Mouse (Mus musculus): Measurements from ENCODE around the gene 1700001O22Rik. TPM values are rescaled to one million over a fixed set of nuclear protein-coding genes. Genes with fewer than 3 reads are reported as not detected.

Gene 1700001O22Rik
- total and polyA plus RNA-seq, 2 experiments: not detected

DNA sequence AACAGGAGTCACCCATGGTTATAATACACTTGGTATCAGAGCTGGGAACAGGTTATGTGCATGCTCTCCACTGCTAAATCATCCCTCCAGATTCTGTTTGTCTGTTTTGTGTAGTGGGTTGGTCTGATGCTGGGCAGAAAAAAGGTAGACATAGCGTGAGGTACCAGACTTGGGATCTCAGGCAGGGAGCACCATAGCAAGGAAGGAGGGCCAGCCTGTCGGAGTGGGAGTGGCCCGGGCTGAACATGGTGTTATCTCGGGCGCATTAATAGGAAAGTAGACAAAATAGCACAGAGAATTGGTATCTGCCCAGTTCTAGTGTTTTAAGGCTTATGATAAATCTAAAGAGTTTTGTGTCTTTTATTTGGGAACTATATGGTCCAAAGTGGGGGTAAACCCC is 34.9 kb downstream of the 1700001O22Rik start:
- 82% methylated on average over 5 of the region's 5 CpGs for WGBS
- Histone ChIP-seq H3K27ac (replicated peaks; ENCODE audit: insufficient read depth, low read depth, low read length) (no peak overlapping the region), H3K79me2 (ENCODE audit: control insufficient read depth, insufficient read depth, low read length) (no peaks in the 10 kb centered on the region), H3K27me3 (ENCODE audit: control insufficient read depth, insufficient read depth, low read length) (no peaks in the 10 kb centered on the region), H3K4me1 (ENCODE audit: control insufficient read depth, insufficient read depth, low read length) (peaks cover 5% of the 10 kb centered on the region), H3K4me3 (ENCODE audit: insufficient read depth, low read depth, low read length) (no peak overlapping the region), H3K9ac (ENCODE audit: low read depth, low read length) (no peak overlapping the region), H3K36me3 (ENCODE audit: control insufficient read depth, insufficient read depth, low read length) (no peaks in the 10 kb centered on the region)
- DNase-seq (ENCODE audit: extremely low read depth, low read depth, low spot score): no peak
- no peak for TF ChIP-seq CTCF (IDR thresholded peaks at IDR 0.05; ENCODE audit: low read depth, low read length)
- no peak for TF ChIP-seq POLR2A (IDR thresholded peaks at IDR 0.05; ENCODE audit: extremely low read depth, insufficient read depth, low read length)

DNA sequence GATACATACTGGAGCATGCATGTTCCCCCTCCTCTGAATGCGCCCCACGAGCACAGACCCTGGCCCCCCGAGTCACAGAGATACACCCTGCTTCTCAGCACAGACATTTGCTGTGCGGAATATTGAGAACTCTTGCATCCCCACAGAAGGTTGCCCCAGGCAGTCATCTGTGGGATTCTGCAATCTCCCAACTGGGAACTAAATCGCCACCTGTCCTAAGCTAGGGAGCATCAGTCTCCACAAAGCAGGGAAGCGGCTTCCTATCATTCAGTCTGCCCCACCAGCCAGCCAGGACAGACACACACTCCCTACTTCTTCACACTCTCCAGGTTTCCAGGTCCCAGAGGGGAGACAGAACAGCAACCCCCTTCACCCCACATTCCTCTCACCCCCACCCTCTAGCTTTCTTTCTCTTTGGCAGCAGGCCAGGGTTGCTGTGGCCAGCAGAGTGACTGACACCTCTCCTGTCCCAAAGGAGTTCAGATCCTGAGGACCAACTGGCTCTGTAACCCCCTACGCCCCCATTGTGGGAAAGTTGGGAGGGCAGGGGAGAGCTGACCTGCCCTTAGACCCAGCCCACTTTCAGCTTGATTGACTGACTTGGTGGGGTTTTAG is 35.7 kb downstream of the 1700001O22Rik start:
- no peak for DNase-seq (ENCODE audit: extremely low read depth, low read depth, low spot score)

GRCm38 (mm10) chr2:30766446-30766845 is 37.0 kb downstream of the 1700001O22Rik start:
- Histone ChIP-seq H3K27me3 (ENCODE audit: control insufficient read depth, insufficient read depth, low read length) (no peaks in the 10 kb centered on the region), H3K4me3 (ENCODE audit: insufficient read depth, low read depth, low read length) (no peak overlapping the region), H3K9ac (ENCODE audit: low read depth, low read length) (no peak overlapping the region), H3K27ac (replicated peaks; ENCODE audit: insufficient read depth, low read depth, low read length) (no peak overlapping the region), H3K36me3 (ENCODE audit: control insufficient read depth, insufficient read depth, low read length) (no peaks in the 10 kb centered on the region), H3K79me2 (ENCODE audit: control insufficient read depth, insufficient read depth, low read length) (no peaks in the 10 kb centered on the region), H3K4me1 (ENCODE audit: control insufficient read depth, insufficient read depth, low read length) (no peaks in the 10 kb centered on the region)
- 88% methylated on average over 5 of the region's 5 CpGs for WGBS
- TF ChIP-seq POLR2A (IDR thresholded peaks at IDR 0.05; ENCODE audit: extremely low read depth, insufficient read depth, low read length): no peak
- TF ChIP-seq CTCF (IDR thresholded peaks at IDR 0.05; ENCODE audit: low read depth, low read length): no peak
- DNase-seq (ENCODE audit: extremely low read depth, low read depth, low spot score): no peak

More for the DNA sequence above, 35.7 kb downstream of the 1700001O22Rik start:
- H3K4me3 ChIP-seq (ENCODE audit: insufficient read depth, low read depth, low read length): no peak overlapping the region
- H3K4me1 ChIP-seq (ENCODE audit: control insufficient read depth, insufficient read depth, low read length): no peaks in the 10 kb centered on the region
- H3K9ac ChIP-seq (ENCODE audit: low read depth, low read length): no peak overlapping the region
- no peaks in the 10 kb centered on the region for H3K36me3 ChIP-seq (ENCODE audit: control insufficient read depth, insufficient read depth, low read length)
- H3K27ac ChIP-seq (replicated peaks; ENCODE audit: insufficient read depth, low read depth, low read length): no peak overlapping the region
- no peaks in the 10 kb centered on the region for H3K79me2 ChIP-seq (ENCODE audit: control insufficient read depth, insufficient read depth, low read length)
- TF ChIP-seq POLR2A (IDR thresholded peaks at IDR 0.05; ENCODE audit: extremely low read depth, insufficient read depth, low read length): no peak
- no peak for TF ChIP-seq CTCF (IDR thresholded peaks at IDR 0.05; ENCODE audit: low read depth, low read length)
- H3K27me3 ChIP-seq (ENCODE audit: control insufficient read depth, insufficient read depth, low read length): no peaks in the 10 kb centered on the region
- 93% methylated on average over 7 of the region's 7 CpGs for WGBS

DNA sequence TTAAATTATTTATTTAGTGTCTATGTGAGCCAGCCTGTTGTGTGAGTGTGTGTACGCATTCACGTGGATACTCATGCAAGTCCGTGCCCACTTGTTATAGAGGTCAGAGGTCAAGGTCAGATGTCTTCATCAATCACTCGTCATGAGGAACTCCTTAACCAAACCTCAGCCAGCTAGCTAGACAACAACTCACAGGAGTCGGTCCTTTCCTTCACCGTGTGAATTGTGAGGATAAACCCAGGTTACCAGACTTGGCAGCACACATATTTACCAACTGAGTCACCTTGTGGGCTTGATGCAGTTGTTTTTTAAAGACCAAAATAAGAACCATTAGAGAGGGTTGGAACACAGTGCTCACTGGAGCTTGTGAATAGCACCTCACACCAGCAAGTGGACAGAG is 42.8 kb downstream of the 1700001O22Rik start:
- Histone ChIP-seq H3K79me2 (ENCODE audit: control insufficient read depth, insufficient read depth, low read length) (no peaks in the 10 kb centered on the region), H3K36me3 (ENCODE audit: control insufficient read depth, insufficient read depth, low read length) (no peaks in the 10 kb centered on the region), H3K4me1 (ENCODE audit: control insufficient read depth, insufficient read depth, low read length) (peaks cover 12% of the 10 kb centered on the region), H3K27ac (replicated peaks; ENCODE audit: insufficient read depth, low read depth, low read length) (no peak overlapping the region), H3K4me3 (ENCODE audit: insufficient read depth, low read depth, low read length) (no peak overlapping the region), H3K9ac (ENCODE audit: low read depth, low read length) (no peak overlapping the region), H3K27me3 (ENCODE audit: control insufficient read depth, insufficient read depth, low read length) (no peaks in the 10 kb centered on the region)
- WGBS: 36% methylated on average over 6 of the region's 6 CpGs
- DNase-seq (ENCODE audit: extremely low read depth, low read depth, low spot score): no peak
- no peak for TF ChIP-seq POLR2A (IDR thresholded peaks at IDR 0.05; ENCODE audit: extremely low read depth, insufficient read depth, low read length)
- no peak for TF ChIP-seq CTCF (IDR thresholded peaks at IDR 0.05; ENCODE audit: low read depth, low read length)

GRCm38 (mm10) chr2:30759858-30760547 is 43.5 kb downstream of the 1700001O22Rik start:
- H3K9ac ChIP-seq (ENCODE audit: low read depth, low read length): no peak overlapping the region
- DNase-seq (ENCODE audit: extremely low read depth, low read depth, low spot score): no peak
- no peaks in the 10 kb centered on the region for H3K36me3 ChIP-seq (ENCODE audit: control insufficient read depth, insufficient read depth, low read length)
- no peak for TF ChIP-seq CTCF (IDR thresholded peaks at IDR 0.05; ENCODE audit: low read depth, low read length)
- TF ChIP-seq POLR2A (IDR thresholded peaks at IDR 0.05; ENCODE audit: extremely low read depth, insufficient read depth, low read length): no peak
- 64% methylated on average over 10 of the region's 10 CpGs for WGBS
- no peak overlapping the region for H3K27ac ChIP-seq (replicated peaks; ENCODE audit: insufficient read depth, low read depth, low read length)
- no peaks in the 10 kb centered on the region for H3K27me3 ChIP-seq (ENCODE audit: control insufficient read depth, insufficient read depth, low read length)
- peaks cover 12% of the 10 kb centered on the region for H3K4me1 ChIP-seq (ENCODE audit: control insufficient read depth, insufficient read depth, low read length)
- no peaks in the 10 kb centered on the region for H3K79me2 ChIP-seq (ENCODE audit: control insufficient read depth, insufficient read depth, low read length)
- H3K4me3 ChIP-seq (ENCODE audit: insufficient read depth, low read depth, low read length): no peak overlapping the region

DNA sequence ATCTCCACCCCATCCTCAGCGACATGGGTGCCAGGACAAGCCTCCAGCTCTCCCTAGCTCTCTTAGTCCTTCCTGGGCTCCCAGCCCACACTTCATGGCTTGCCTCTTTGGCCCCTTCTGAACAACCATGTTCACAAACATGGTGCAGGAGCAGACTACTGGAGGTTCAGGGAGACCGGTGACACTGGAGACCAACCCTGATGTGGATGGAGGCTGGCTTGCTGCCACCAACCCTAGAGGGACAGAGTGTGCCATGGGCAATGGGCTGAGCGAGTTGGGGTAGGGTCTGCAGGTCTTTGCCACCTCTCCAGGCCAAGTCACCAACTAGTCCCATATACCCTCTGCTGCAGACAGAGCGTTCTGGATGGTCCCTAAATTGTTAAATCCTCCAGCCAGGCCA is 44.0 kb downstream of the 1700001O22Rik start:
- Histone ChIP-seq H3K4me3 (ENCODE audit: insufficient read depth, low read depth, low read length) (no peak overlapping the region), H3K9ac (ENCODE audit: low read depth, low read length) (no peak overlapping the region), H3K27ac (replicated peaks; ENCODE audit: insufficient read depth, low read depth, low read length) (no peak overlapping the region), H3K79me2 (ENCODE audit: control insufficient read depth, insufficient read depth, low read length) (no peaks in the 10 kb centered on the region), H3K4me1 (ENCODE audit: control insufficient read depth, insufficient read depth, low read length) (peaks cover 12% of the 10 kb centered on the region), H3K27me3 (ENCODE audit: control insufficient read depth, insufficient read depth, low read length) (no peaks in the 10 kb centered on the region), H3K36me3 (ENCODE audit: control insufficient read depth, insufficient read depth, low read length) (no peaks in the 10 kb centered on the region)
- WGBS: 72% methylated on average over 4 of the region's 4 CpGs
- TF ChIP-seq CTCF (IDR thresholded peaks at IDR 0.05; ENCODE audit: low read depth, low read length): no peak
- no peak for TF ChIP-seq POLR2A (IDR thresholded peaks at IDR 0.05; ENCODE audit: extremely low read depth, insufficient read depth, low read length)
- no peak for DNase-seq (ENCODE audit: extremely low read depth, low read depth, low spot score)
